Mouse (Mus musculus) forebrain, embryonic 10.5 days (tissue): ENCODE data around the gene Helq. TPM values are rescaled to one million over a fixed set of nuclear protein-coding genes. Genes with fewer than 3 reads are reported as not detected.

Source experiments
- DNase-seq: peaks from one replicate; pipeline ENCODE4 v3.0.0-alpha.2; 2017; ENCODE audit warnings: low spot score; ENCODE audit errors: extremely low spot score
- H3K27ac ChIP-seq: fragments of 300-500 bp; sonication (generic); 2 replicates; pipeline ENCODE4 v1.5.1; 2016; ENCODE audit warnings: mild to moderate bottlenecking
- H3K27me3 ChIP-seq: fragments of 300-500 bp; sonication (generic); 2 replicates; pipeline ENCODE4 v1.6.1; 2016; ENCODE audit warnings: mild to moderate bottlenecking; ENCODE audit not compliant: poor library complexity, severe bottlenecking
- H3K36me3 ChIP-seq: fragments of 300-500 bp; sonication (generic); replicated peaks from 2 replicates; pipeline ENCODE4 v1.6.1; 2016; ENCODE audit warnings: mild to moderate bottlenecking, moderate library complexity
- H3K4me1 ChIP-seq: fragments of 300-500 bp; sonication (generic); 2 replicates; pipeline ENCODE4 v1.6.1; 2016
- H3K4me3 ChIP-seq: fragments of 300-500 bp; sonication (generic); 2 replicates; pipeline ENCODE4 v1.5.1; 2016; ENCODE audit warnings: mild to moderate bottlenecking, moderate library complexity
- H3K9me3 ChIP-seq: fragments of 300-500 bp; sonication (generic); 2 replicates; pipeline ENCODE4 v1.6.1; 2016; ENCODE audit warnings: mild to moderate bottlenecking, moderate library complexity
- WGBS: fragments of 180-500 bp; shearing (Covaris S2); methylation state at CpG from one replicate; pipeline ENCODE4 v1.1.7; 2016; 5-methylcytosine and 5-hydroxymethylcytosine counted together
- polyA plus RNA-seq: library from polyadenylated mRNA; unstranded; fragments of >200 nt; fragmentation: Nextera tagmentation; extraction: Ambion mirVana; gene quantifications from 2 replicates; pipeline ENCODE4 v1.2.1, GENCODE M21; 2016

Helq gene
- polyA plus RNA-seq, 1 experiment from 2014 or later = 26.7 TPM

GRCm38 (mm10) chr5:100719235-100720088, 78.9 kb downstream of the Helq start, which contains the start of gene Hpse:
Gene Hpse, minus strand, starts transcription at chr5:100719716.
- 0 out of 2 replicates have a peak, but pooled peaks cover 2% of the 10 kb centered on the region for H3K9me3 ChIP-seq
- under 1% methylated on average over 56 of the region's 56 CpGs for WGBS
- peak within 1 kb of the TSS; percentile 66 for H3K4me3 ChIP-seq
- H3K36me3 ChIP-seq = no peaks in the 10 kb centered on the region
- peaks cover 17% of the 10 kb centered on the region for H3K4me1 ChIP-seq
- peak within 1 kb of the TSS; percentile 77 for H3K27ac ChIP-seq
- H3K27me3 ChIP-seq = peaks cover 47% of the 10 kb centered on the region
- peak; percentile 36 for DNase-seq

- Histone ChIP-seq H3K27ac (no peak overlapping the region), H3K4me1 (peaks cover 22% of the 10 kb centered on the region), H3K36me3 (no peaks in the 10 kb centered on the region), H3K4me3 (no peak overlapping the region), H3K27me3 (peaks cover 46% of the 10 kb centered on the region), H3K9me3 (no peaks in the 10 kb centered on the region)
- no peak for DNase-seq
- WGBS = 97% methylated on average over 15 of the region's 15 CpGs
These were observed 81.6 kb downstream of the Helq start for GRCm38 (mm10) chr5:100716762-100717161.

Other genes with a start within 250 kb of the Helq start
- 2.5 and 2.9 TPM in 2 replicates for gene Plac8, start 226.4 kb downstream of the Helq start, polyA plus RNA-seq
- 53.2 and 56.2 TPM in 2 replicates for gene Coq2, start 123.5 kb downstream of the Helq start, polyA plus RNA-seq
- 0.59 and 0.79 TPM in 2 replicates for gene Hpse, start 78.9 kb downstream of the Helq start, polyA plus RNA-seq
- 202 and 217 TPM in 2 replicates for gene Mrps18c, start within 50 bp of the Helq start, polyA plus RNA-seq
- 32.8 and 36.0 TPM in 2 replicates for gene Abraxas1, start 22.4 kb upstream of the Helq start, polyA plus RNA-seq
- gene Gpat3, start 47.1 kb upstream of the Helq start, polyA plus RNA-seq = 0.23 and 0.41 TPM in 2 replicates